Mouse (Mus musculus) liver, embryonic 15.5 days (tissue): Measurements from ENCODE around the gene Pex6. TPM values are rescaled to one million over a fixed set of nuclear protein-coding genes. Genes with fewer than 3 reads are reported as not detected.
A peak's percentile ranks its signal among the peaks of the same experiment; 100 is the strongest.

ENCODE experiments used
- ATAC-seq: fragments of 200-750 bp; cut with Nextera tagmentation; 2 replicates; pipeline ENCODE4 v1.8.0; 2017; ENCODE audit warnings: moderate number of reproducible peaks, mild to moderate bottlenecking, moderate library complexity; ENCODE audit not compliant: insufficient read depth
- H3K27ac ChIP-seq: fragments of 300-500 bp; sonication (generic); replicated peaks from 2 replicates; pipeline ENCODE4 v1.5.1; 2015; ENCODE audit warnings: mild to moderate bottlenecking, inconsistent platforms
- H3K27me3 ChIP-seq: fragments of 300-500 bp; sonication (generic); 2 replicates; pipeline ENCODE4 v1.6.1; 2015; ENCODE audit warnings: mild to moderate bottlenecking, inconsistent platforms
- H3K36me3 ChIP-seq: fragments of 300-500 bp; sonication (generic); replicated peaks from 2 replicates; pipeline ENCODE4 v1.6.1; 2015; ENCODE audit warnings: moderate library complexity, mild to moderate bottlenecking, inconsistent platforms
- H3K4me1 ChIP-seq: fragments of 300-500 bp; sonication (generic); replicated peaks from 2 replicates; pipeline ENCODE4 v1.6.1; 2015; ENCODE audit warnings: inconsistent platforms
- H3K4me2 ChIP-seq: fragments of 300-500 bp; sonication (generic); 2 replicates; pipeline ENCODE4 v1.6.1; 2015; ENCODE audit warnings: moderate library complexity, mild to moderate bottlenecking, inconsistent platforms
- H3K4me3 ChIP-seq: fragments of 300-500 bp; sonication (generic); replicated peaks from 2 replicates; pipeline ENCODE4 v1.5.1; 2015; ENCODE audit warnings: mild to moderate bottlenecking, inconsistent platforms
- H3K9ac ChIP-seq: fragments of 300-500 bp; sonication (generic); 2 replicates; pipeline ENCODE4 v1.6.1; 2015; ENCODE audit warnings: moderate library complexity, mild to moderate bottlenecking, inconsistent platforms
- H3K9me3 ChIP-seq: fragments of 300-500 bp; sonication (generic); replicated peaks from 2 replicates; pipeline ENCODE4 v1.6.1; 2016; ENCODE audit warnings: inconsistent platforms
- WGBS: fragments of 180-500 bp; shearing (Covaris S2); methylation state at CpG from one replicate; pipeline ENCODE4 v1.1.7; 2015; ENCODE audit warnings: mixed read lengths; ENCODE audit not compliant: insufficient replicate concordance; 5-methylcytosine and 5-hydroxymethylcytosine counted together
- polyA plus RNA-seq: library from polyadenylated mRNA; unstranded; fragments of >200 nt; fragmentation: Nextera tagmentation; extraction: Ambion mirVana; gene quantifications from 2 replicates; pipeline ENCODE4 v1.2.1, GENCODE M21; 2015

Pex6 gene
- polyA plus RNA-seq, 1 experiment from 2014 or later: 9.7 TPM

GRCm38 (mm10) chr17:46736160-46736559 lies 24.9 kb downstream of the Pex6 start:
- no peaks in the 10 kb centered on the region for H3K27me3 ChIP-seq
- H3K9me3 ChIP-seq: no peaks in the 10 kb centered on the region
- peaks cover 17% of the 10 kb centered on the region; the same call in 1 of the 2 replicates for H3K36me3 ChIP-seq
- no peak overlapping the region for H3K9ac ChIP-seq
- WGBS: 47% methylated on average over 10 of the region's 10 CpGs
- H3K27ac ChIP-seq: peak overlapping the region; percentile 71
- H3K4me2 ChIP-seq: no peak overlapping the region
- no peak for ATAC-seq
- H3K4me1 ChIP-seq: peaks cover 23% of the 10 kb centered on the region
- no peak overlapping the region for H3K4me3 ChIP-seq

DNA sequence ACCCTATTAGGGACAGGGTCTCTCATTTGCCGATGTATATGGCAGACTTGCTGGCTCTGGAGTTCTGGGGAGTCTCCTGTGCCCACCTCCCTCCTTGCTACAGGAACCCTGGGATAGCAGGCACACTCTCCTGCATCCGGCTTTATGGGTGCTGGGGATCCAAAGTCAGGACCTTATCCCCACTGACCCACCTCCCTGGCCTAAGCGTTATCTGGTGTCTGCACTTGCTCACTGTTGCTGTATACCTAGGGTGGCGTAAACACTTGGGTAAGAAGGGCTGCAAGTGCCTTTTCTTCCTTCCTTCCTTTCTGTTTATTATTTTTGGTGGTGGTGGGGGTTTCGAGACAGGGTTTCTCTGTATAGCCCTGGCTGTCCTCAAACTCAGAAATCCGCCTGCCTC lies 30.0 kb downstream of the Pex6 start:
- 69% methylated on average over 6 of the region's 6 CpGs for WGBS
- no peak overlapping the region for H3K9ac ChIP-seq
- no peaks in the 10 kb centered on the region for H3K27me3 ChIP-seq
- no peak overlapping the region for H3K4me3 ChIP-seq
- peaks cover 48% of the 10 kb centered on the region for H3K36me3 ChIP-seq
- peak; percentile 58; the same call in 1 of the 2 replicates for ATAC-seq
- H3K9me3 ChIP-seq: no peaks in the 10 kb centered on the region
- H3K4me2 ChIP-seq: no peak overlapping the region
- H3K4me1 ChIP-seq: peaks cover 11% of the 10 kb centered on the region
- H3K27ac ChIP-seq: 0 out of 2 replicates have a peak overlapping the region, but pooled peaks have one; percentile 38

DNA sequence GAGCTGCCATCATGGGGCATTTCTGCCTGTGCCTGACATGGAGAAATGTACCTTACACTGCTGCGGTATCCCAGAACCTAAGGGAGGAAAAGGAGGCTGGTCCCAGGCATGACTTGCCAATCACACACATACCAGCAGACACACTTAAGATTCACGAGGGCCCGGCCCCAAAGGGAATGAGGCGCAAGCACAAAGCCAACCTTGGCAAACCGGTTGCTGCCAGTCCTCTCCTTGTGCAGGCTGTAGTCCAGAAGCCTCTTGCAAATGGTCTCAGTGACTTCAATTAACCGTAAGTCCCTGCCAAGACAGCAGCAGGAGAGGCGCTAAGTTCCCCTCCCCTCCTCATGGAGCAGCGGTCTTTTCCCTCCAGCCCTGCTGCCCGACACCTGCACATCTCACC lies 31.7 kb downstream of the Pex6 start:
- H3K36me3 ChIP-seq: peaks cover 58% of the 10 kb centered on the region
- no peak overlapping the region for H3K27ac ChIP-seq

DNA sequence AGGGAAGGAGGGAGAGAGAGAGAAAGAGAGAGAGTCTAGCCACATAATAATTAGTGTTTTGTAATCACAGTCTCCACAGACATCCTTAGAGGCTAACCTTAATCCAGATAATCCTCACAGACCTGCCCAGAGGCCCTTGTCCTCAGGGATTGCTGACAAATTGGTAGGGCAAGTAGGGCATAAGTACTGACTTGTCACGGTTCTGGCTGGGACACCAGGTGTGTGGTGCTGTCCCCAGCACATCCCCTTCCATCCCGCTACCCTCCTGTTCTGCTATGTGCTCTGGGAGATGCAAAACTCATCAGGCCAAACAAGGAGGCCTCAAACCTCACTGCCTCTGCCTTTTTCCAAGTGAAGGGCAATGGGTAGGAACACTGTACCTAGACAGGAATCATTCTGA lies 34.2 kb downstream of the Pex6 start:
- H3K4me3 ChIP-seq: no peak overlapping the region
- no peak for ATAC-seq
- H3K9ac ChIP-seq: no peak overlapping the region
- H3K27me3 ChIP-seq: no peaks in the 10 kb centered on the region
- no peaks in the 10 kb centered on the region for H3K9me3 ChIP-seq
- H3K27ac ChIP-seq: no peak overlapping the region
- 83% methylated on average over 2 of the region's 2 CpGs for WGBS
- no peak overlapping the region for H3K4me2 ChIP-seq
- H3K36me3 ChIP-seq: peaks cover 51% of the 10 kb centered on the region
- peaks cover 25% of the 10 kb centered on the region for H3K4me1 ChIP-seq

More for the DNA sequence above, 31.7 kb downstream of the Pex6 start:
- ATAC-seq: no peak
- peaks cover 10% of the 10 kb centered on the region for H3K4me1 ChIP-seq
- no peaks in the 10 kb centered on the region for H3K9me3 ChIP-seq
- H3K4me3 ChIP-seq: no peak overlapping the region
- WGBS: 89% methylated on average over 9 of the region's 9 CpGs
- H3K4me2 ChIP-seq: no peak overlapping the region
- no peaks in the 10 kb centered on the region for H3K27me3 ChIP-seq
- H3K9ac ChIP-seq: no peak overlapping the region

DNA sequence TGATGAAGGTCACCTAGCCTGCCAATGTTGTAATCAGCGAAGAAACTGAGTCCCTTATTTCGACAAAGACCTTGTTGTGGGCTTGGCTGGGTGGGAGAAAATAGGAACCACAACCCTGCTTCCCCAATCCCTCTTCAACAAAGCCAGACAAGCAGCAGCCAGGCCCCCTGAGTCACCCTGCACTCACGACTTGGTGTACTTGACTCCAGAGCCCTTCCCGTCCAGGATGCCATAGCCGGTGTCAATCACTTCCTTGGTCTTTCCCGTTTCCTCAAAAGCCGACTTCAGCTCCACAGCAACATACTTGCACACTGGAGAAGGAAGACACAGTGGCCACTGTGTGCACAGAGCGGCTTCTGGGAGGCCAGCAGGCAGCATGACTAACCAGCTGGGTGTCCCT lies 36.0 kb downstream of the Pex6 start:
- Histone ChIP-seq H3K27ac (no peak overlapping the region), H3K9me3 (no peaks in the 10 kb centered on the region), H3K4me3 (no peak overlapping the region), H3K27me3 (no peaks in the 10 kb centered on the region), H3K36me3 (peaks cover 42% of the 10 kb centered on the region), H3K4me1 (peaks cover 33% of the 10 kb centered on the region), H3K9ac (no peak overlapping the region), H3K4me2 (no peak overlapping the region)
- WGBS: 63% methylated on average over 8 of the region's 8 CpGs
- no peak for ATAC-seq

DNA sequence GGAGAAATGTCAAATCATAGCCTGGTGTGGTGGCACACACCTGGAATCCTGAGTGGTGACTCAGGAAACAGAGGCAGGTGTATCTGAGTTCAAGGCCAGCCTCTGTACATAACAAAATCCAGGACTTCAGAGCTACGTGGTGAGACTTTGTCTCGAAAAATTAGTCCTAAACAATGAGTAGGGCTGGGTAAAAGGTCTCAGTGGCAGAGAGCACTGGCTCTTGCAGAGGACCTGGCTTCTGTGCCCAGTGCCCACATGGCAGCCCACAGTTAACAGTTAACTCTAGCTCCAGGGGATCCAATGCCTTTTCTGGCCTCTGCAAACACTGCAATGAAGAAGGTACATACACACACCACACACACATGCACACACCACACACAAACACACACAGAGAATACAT lies 36.5 kb downstream of the Pex6 start:
- H3K4me1 ChIP-seq: peaks cover 39% of the 10 kb centered on the region
- no peaks in the 10 kb centered on the region for H3K27me3 ChIP-seq
- H3K27ac ChIP-seq: no peak overlapping the region
- WGBS: 66% methylated on average over 2 of the region's 2 CpGs
- no peak overlapping the region for H3K4me3 ChIP-seq
- H3K36me3 ChIP-seq: peaks cover 36% of the 10 kb centered on the region
- no peak overlapping the region for H3K4me2 ChIP-seq
- H3K9me3 ChIP-seq: no peaks in the 10 kb centered on the region
- H3K9ac ChIP-seq: no peak overlapping the region
- ATAC-seq: no peak

GRCm38 (mm10) chr17:46749282-46749681 lies 38.0 kb downstream of the Pex6 start:
- no peaks in the 10 kb centered on the region for H3K9me3 ChIP-seq
- H3K36me3 ChIP-seq: peaks cover 21% of the 10 kb centered on the region
- H3K4me3 ChIP-seq: no peak overlapping the region
- no peaks in the 10 kb centered on the region for H3K27me3 ChIP-seq
- no peak overlapping the region for H3K4me2 ChIP-seq
- no peak overlapping the region for H3K27ac ChIP-seq
- ATAC-seq: no peak
- 70% methylated on average over 5 of the region's 5 CpGs for WGBS
- H3K4me1 ChIP-seq: peaks cover 40% of the 10 kb centered on the region
- H3K9ac ChIP-seq: no peak overlapping the region

- peak overlapping the region; percentile 97 for H3K4me2 ChIP-seq
- H3K9me3 ChIP-seq: no peaks in the 10 kb centered on the region
- peaks cover 40% of the 10 kb centered on the region for H3K4me1 ChIP-seq
- peak overlapping the region; percentile 87 for H3K27ac ChIP-seq
- H3K36me3 ChIP-seq: peaks cover 18% of the 10 kb centered on the region
- 68% methylated on average over 4 of the region's 4 CpGs for WGBS
- H3K27me3 ChIP-seq: no peaks in the 10 kb centered on the region
- peak overlapping the region; percentile 68; the same call in 1 of the 2 replicates for H3K9ac ChIP-seq
- no peak for ATAC-seq
- H3K4me3 ChIP-seq: peak overlapping the region; percentile 91
Observed at GRCm38 (mm10) chr17:46750580-46750979, 39.3 kb downstream of the Pex6 start.

GRCm38 (mm10) chr17:46751056-46751793 lies 40.0 kb downstream of the Pex6 start:
- H3K4me1 ChIP-seq: peaks cover 40% of the 10 kb centered on the region
- H3K27ac ChIP-seq: peak overlapping the region; percentile 87
- peak overlapping the region; percentile 97 for H3K4me2 ChIP-seq
- H3K9me3 ChIP-seq: no peaks in the 10 kb centered on the region
- H3K27me3 ChIP-seq: 0 out of 2 replicates have a peak, but pooled peaks cover 2% of the 10 kb centered on the region
- peak overlapping the region; percentile 68 for H3K9ac ChIP-seq
- H3K4me3 ChIP-seq: peak overlapping the region; percentile 91
- 11% methylated on average over 16 of the region's 16 CpGs for WGBS
- peak; percentile 20; the same call in 1 of the 2 replicates for ATAC-seq
- H3K36me3 ChIP-seq: peaks cover 11% of the 10 kb centered on the region

DNA sequence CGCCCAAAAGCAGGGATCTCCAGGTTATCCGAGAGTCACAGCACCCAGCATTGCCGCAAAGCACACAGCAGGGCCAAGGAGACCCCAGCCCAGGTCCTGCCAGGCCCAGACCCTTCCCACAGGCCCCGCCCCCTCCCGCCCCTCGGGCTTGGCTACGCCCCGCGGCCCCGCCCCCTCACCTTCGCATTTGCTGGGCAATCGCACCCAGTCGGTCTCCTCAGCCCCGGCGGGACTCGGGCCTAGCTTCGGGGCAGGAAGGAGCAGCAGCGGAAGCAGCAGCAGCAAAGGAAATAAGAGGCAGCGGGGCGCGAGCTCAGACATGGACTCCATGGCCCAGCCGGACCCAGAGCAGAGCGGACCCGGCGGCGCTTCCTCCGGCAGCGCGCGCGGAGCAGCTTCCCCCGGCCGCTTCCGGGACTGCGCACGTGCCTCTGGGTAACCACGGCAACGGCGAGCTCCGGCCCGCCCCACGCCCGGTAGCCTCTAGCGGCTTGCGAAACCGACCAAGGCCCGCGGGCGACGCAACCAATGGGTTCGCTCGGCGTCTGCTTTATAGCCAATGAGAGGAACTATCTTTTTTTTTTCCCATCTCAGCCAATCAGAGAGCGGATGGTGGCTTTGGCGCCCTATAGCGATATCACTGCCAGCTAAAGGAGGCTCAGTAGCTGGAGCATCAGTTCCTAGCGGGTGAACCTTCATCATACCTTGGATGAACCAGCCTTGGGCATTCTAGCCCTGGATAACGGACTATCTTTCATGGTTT lies 40.7 kb downstream of the Pex6 start, which contains the start of gene Cnpy3:
Gene Cnpy3, minus strand, starts transcription at position 421 of the 763 bp plus-strand sequence.
- under 1% methylated on average over 58 of the region's 58 CpGs for WGBS
- peak within 1 kb of the TSS; percentile 87 for H3K27ac ChIP-seq
- H3K9me3 ChIP-seq: no peaks in the 10 kb centered on the region
- peak within 1 kb of the TSS; percentile 91 for H3K4me3 ChIP-seq
- H3K36me3 ChIP-seq: peaks cover 4% of the 10 kb centered on the region; the same call in 1 of the 2 replicates
- H3K27me3 ChIP-seq: 0 out of 2 replicates have a peak, but pooled peaks cover 7% of the 10 kb centered on the region
- peak; percentile 99 for ATAC-seq
- peak within 1 kb of the TSS; percentile 68 for H3K9ac ChIP-seq
- H3K4me1 ChIP-seq: peaks cover 40% of the 10 kb centered on the region
- H3K4me2 ChIP-seq: peak within 1 kb of the TSS; percentile 97

- H3K36me3 ChIP-seq: no peaks in the 10 kb centered on the region
- no peak overlapping the region for H3K4me2 ChIP-seq
- H3K27me3 ChIP-seq: 0 out of 2 replicates have a peak, but pooled peaks cover 8% of the 10 kb centered on the region
- no peaks in the 10 kb centered on the region for H3K4me1 ChIP-seq
- H3K9me3 ChIP-seq: no peaks in the 10 kb centered on the region
- no peak overlapping the region for H3K27ac ChIP-seq
- no peak overlapping the region for H3K9ac ChIP-seq
- no peak overlapping the region for H3K4me3 ChIP-seq
- ATAC-seq: no peak
- WGBS: 74% methylated on average over 12 of the region's 12 CpGs
Observed at GRCm38 (mm10) chr17:46758753-46759152, 47.5 kb downstream of the Pex6 start.
